Mouse (Mus musculus) G1E (cell line): ENCODE measurements at regions not wholly inside any gene's neighbourhood (a gene's known extent, or its start where the extent isn't known, plus 50 kb on each side); places are given as distances from the start of the nearest gene placed in this dataset.

Experiments
- ATAC-seq: 2 replicates; pipeline ENCODE4 v1.8.0; 2016; ENCODE audit warnings: mild to moderate bottlenecking; ENCODE audit not compliant: insufficient number of reproducible peaks, poor library complexity, low FRiP score, severe bottlenecking; ENCODE audit errors: extremely low read depth
- DNase-seq: peaks from one replicate; pipeline ENCODE4 v3.0.0; 2012; ENCODE audit warnings: low spot score
- H3K27me3 ChIP-seq: 2 replicates; pipeline ENCODE4 v1.6.1; 2012; ENCODE audit warnings: mild to moderate bottlenecking, low read length, inconsistent platforms; ENCODE audit not compliant: insufficient read depth
- H3K36me3 ChIP-seq: replicated peaks from 2 replicates; pipeline ENCODE3; 2012; ENCODE audit warnings: mild to moderate bottlenecking, inconsistent platforms
- H3K4me1 ChIP-seq: 2 replicates; pipeline ENCODE4 v1.6.1; 2012; ENCODE audit warnings: low read depth, low read length, inconsistent platforms, mixed read lengths; ENCODE audit not compliant: insufficient read depth
- H3K4me3 ChIP-seq: 2 replicates; pipeline ENCODE4 v1.5.1; 2012; ENCODE audit warnings: low read depth, mild to moderate bottlenecking, inconsistent platforms, low read length, moderate library complexity, mixed read lengths
- H3K9me3 ChIP-seq: replicated peaks from 2 replicates; pipeline ENCODE4 v1.6.1; 2012; ENCODE audit warnings: inconsistent platforms
- CTCF ChIP-seq: IDR thresholded peaks from 2 replicates; pipeline ENCODE4 v1.5.1; 2012; ENCODE audit warnings: low read depth, low read length, inconsistent platforms, mixed read lengths
- GATA1 ChIP-seq: IDR thresholded peaks from 2 replicates; pipeline ENCODE4 v1.6.1; 2012; ENCODE audit warnings: borderline replicate concordance, low read length, inconsistent platforms, mixed read lengths
- GATA2 ChIP-seq: IDR thresholded peaks from 2 replicates; pipeline ENCODE4 v1.6.1; 2012; ENCODE audit warnings: low read depth, low read length, inconsistent platforms, borderline replicate concordance
- POLR2AphosphoS5 ChIP-seq: IDR thresholded peaks from 2 replicates; pipeline ENCODE4 v1.6.1; 2012; ENCODE audit warnings: low read depth, low read length, inconsistent platforms; ENCODE audit not compliant: insufficient replicate concordance
- TAL1 ChIP-seq: conservative IDR thresholded peaks from 2 replicates; pipeline ENCODE4 v1.6.1; 2012; ENCODE audit warnings: low read depth, low read length, inconsistent platforms, mixed read lengths

- Histone ChIP-seq H3K27me3 (no peaks in the 10 kb centered on the region), H3K4me3 (no peak overlapping the region), H3K4me1 (no peaks in the 10 kb centered on the region), H3K36me3 (no peaks in the 10 kb centered on the region), H3K9me3 (peaks cover 3% of the 10 kb centered on the region)
- DNase-seq: no peak
- no peak for TF ChIP-seq GATA1
- TF ChIP-seq GATA2: no peak
- TF ChIP-seq CTCF: no peak
- no peak for TF ChIP-seq TAL1
- TF ChIP-seq POLR2AphosphoS5: no peak
- ATAC-seq: no peak
These were observed 497.1 kb downstream of the Efna5 start for GRCm38 (mm10) chr17:62384053-62384452.

- no peak for ATAC-seq
- Histone ChIP-seq H3K36me3 (no peaks in the 10 kb centered on the region), H3K9me3 (no peaks in the 10 kb centered on the region; the same call in 1 of the 2 replicates), H3K27me3 (no peaks in the 10 kb centered on the region), H3K4me3 (no peak overlapping the region), H3K4me1 (no peaks in the 10 kb centered on the region)
- DNase-seq: no peak
- no peak for TF ChIP-seq GATA2
- no peak for TF ChIP-seq CTCF
- TF ChIP-seq TAL1: no peak
- TF ChIP-seq GATA1: no peak
- TF ChIP-seq POLR2AphosphoS5: no peak
These were observed 502.2 kb downstream of the Efna5 start for GRCm38 (mm10) chr17:62378868-62379417.

- no peaks in the 10 kb centered on the region for H3K9me3 ChIP-seq
- H3K4me3 ChIP-seq: no peak overlapping the region
- no peaks in the 10 kb centered on the region for H3K36me3 ChIP-seq
- ATAC-seq: no peak
- no peaks in the 10 kb centered on the region for H3K4me1 ChIP-seq
- no peak for TF ChIP-seq GATA2
- TF ChIP-seq POLR2AphosphoS5: no peak
- TF ChIP-seq CTCF: no peak
- no peak for TF ChIP-seq TAL1
- no peak for TF ChIP-seq GATA1
- no peaks in the 10 kb centered on the region for H3K27me3 ChIP-seq
- no peak for DNase-seq
These were observed 512.0 kb downstream of the Efna5 start for GRCm38 (mm10) chr17:62369100-62369499.

GRCm38 (mm10) chr17:62367937-62368336 is 513.2 kb downstream of the Efna5 start:
- H3K36me3 ChIP-seq: no peaks in the 10 kb centered on the region
- no peaks in the 10 kb centered on the region for H3K4me1 ChIP-seq
- DNase-seq (no peak), ATAC-seq (no peak)
- TF ChIP-seq GATA2 (no peak), CTCF (no peak), POLR2AphosphoS5 (no peak), GATA1 (no peak), TAL1 (no peak)
- H3K9me3 ChIP-seq: no peaks in the 10 kb centered on the region
- H3K4me3 ChIP-seq: no peak overlapping the region
- H3K27me3 ChIP-seq: no peaks in the 10 kb centered on the region

- H3K9me3 ChIP-seq: no peaks in the 10 kb centered on the region
- H3K4me3 ChIP-seq: no peak overlapping the region
- no peak for TF ChIP-seq CTCF
- no peak for TF ChIP-seq TAL1
- no peak for TF ChIP-seq GATA1
- TF ChIP-seq GATA2: no peak
- TF ChIP-seq POLR2AphosphoS5: no peak
- DNase-seq (no peak), ATAC-seq (no peak)
- H3K27me3 ChIP-seq: no peaks in the 10 kb centered on the region
- no peaks in the 10 kb centered on the region for H3K36me3 ChIP-seq
- H3K4me1 ChIP-seq: no peaks in the 10 kb centered on the region
These were observed 522.8 kb downstream of the Efna5 start for GRCm38 (mm10) chr17:62358323-62358722.

GRCm38 (mm10) chr17:62337890-62338557 is 543.1 kb downstream of the Efna5 start:
- Histone ChIP-seq H3K27me3 (no peaks in the 10 kb centered on the region), H3K36me3 (no peaks in the 10 kb centered on the region), H3K9me3 (peaks cover 4% of the 10 kb centered on the region; the same call in 1 of the 2 replicates), H3K4me3 (no peak overlapping the region), H3K4me1 (no peaks in the 10 kb centered on the region)
- DNase-seq (no peak), ATAC-seq (no peak)
- TF ChIP-seq CTCF (no peak), GATA2 (no peak), TAL1 (no peak), GATA1 (no peak), POLR2AphosphoS5 (no peak)

- TF ChIP-seq GATA1 (no peak), POLR2AphosphoS5 (no peak), GATA2 (no peak), TAL1 (no peak), CTCF (no peak)
- H3K9me3 ChIP-seq: no peaks in the 10 kb centered on the region
- no peaks in the 10 kb centered on the region for H3K27me3 ChIP-seq
- no peaks in the 10 kb centered on the region for H3K4me1 ChIP-seq
- ATAC-seq: no peak
- no peak overlapping the region for H3K4me3 ChIP-seq
- no peak for DNase-seq
- H3K36me3 ChIP-seq: no peaks in the 10 kb centered on the region
These were observed 550.9 kb downstream of the Efna5 start for GRCm38 (mm10) chr17:62330226-62330625.
